Mouse (Mus musculus) ES-E14 (cell line): Measurements from ENCODE around the gene Acoxl. TPM values are rescaled to one million over a fixed set of nuclear protein-coding genes. Genes with fewer than 3 reads are reported as not detected.

Source experiments
- DNase-seq: peaks from one replicate; pipeline ENCODE4 v3.0.0-alpha.2; 2013; ENCODE audit warnings: low read depth, low spot score
- H3K27ac ChIP-seq: 2 replicates; pipeline ENCODE4 v1.5.1; 2012; ENCODE audit warnings: low read depth, mild to moderate bottlenecking, low read length, moderate library complexity, mixed read lengths; ENCODE audit not compliant: poor library complexity, insufficient read depth, severe bottlenecking
- H3K36me3 ChIP-seq: 2 replicates; pipeline ENCODE4 v1.6.1; 2012; ENCODE audit warnings: mild to moderate bottlenecking, low read length, moderate library complexity, mixed read lengths; ENCODE audit not compliant: control insufficient read depth, poor library complexity, insufficient read depth, severe bottlenecking
- H3K4me1 ChIP-seq, 2 experiments: fragments of 150-350 bp in 1 of 2; sonication (generic) in 1 of 2; 2 replicates each; pipeline ENCODE4 v1.6.1; 2012; ENCODE audit warnings: low read length in 2 of 2, mild to moderate bottlenecking in 1 of 2, mixed read lengths in 1 of 2; ENCODE audit not compliant: control insufficient read depth in 2 of 2, insufficient read depth in 2 of 2, poor library complexity in 1 of 2
- H3K4me3 ChIP-seq, 2 experiments: fragments of 150-350 bp in 1 of 2; sonication (generic) in 1 of 2; 2 replicates each; pipeline ENCODE4 v1.5.1; 2012; ENCODE audit warnings: low read length in 2 of 2, low read depth in 1 of 2, mild to moderate bottlenecking in 1 of 2, mixed read lengths in 1 of 2; ENCODE audit not compliant: insufficient read depth in 1 of 2, poor library complexity in 1 of 2, severe bottlenecking in 1 of 2
- H3K9ac ChIP-seq: 2 replicates; pipeline ENCODE4 v1.6.1; 2012; ENCODE audit warnings: low read depth, mild to moderate bottlenecking, low read length, mixed read lengths; ENCODE audit not compliant: poor library complexity, insufficient read depth, severe bottlenecking
- H3K9me3 ChIP-seq: fragments of 150-350 bp; sonication (generic); 2 replicates; pipeline ENCODE4 v1.6.1; 2012; ENCODE audit warnings: low read depth, mild to moderate bottlenecking, low read length; ENCODE audit not compliant: control insufficient read depth, insufficient read depth
- CHD2 ChIP-seq: IDR thresholded peaks from 2 replicates; pipeline ENCODE4 v1.6.1; 2014; ENCODE audit warnings: mild to moderate bottlenecking, low read depth, low read length, inconsistent platforms
- HCFC1 ChIP-seq: IDR thresholded peaks from 2 replicates; pipeline ENCODE4 v1.6.1; 2012; ENCODE audit warnings: low read length, inconsistent platforms, borderline replicate concordance; ENCODE audit not compliant: insufficient read depth
- MAFK ChIP-seq: IDR thresholded peaks from 2 replicates; pipeline ENCODE4 v1.6.1; 2014; ENCODE audit warnings: mild to moderate bottlenecking, low read depth, low read length, inconsistent platforms; ENCODE audit not compliant: insufficient read depth
- ZC3H11A ChIP-seq: IDR thresholded peaks from 2 replicates; pipeline ENCODE4 v1.6.1; 2012; ENCODE audit warnings: low read depth, mild to moderate bottlenecking, inconsistent platforms, low read length, borderline replicate concordance
- ZNF384 ChIP-seq: IDR thresholded peaks from 2 replicates; pipeline ENCODE4 v1.6.1; 2012; ENCODE audit warnings: low read depth, low read length, inconsistent platforms
- in situ Hi-C, 2 experiments: fragments of 600-800 bp; cut with MboI; formaldehyde crosslinking; loops; one replicate each; pipeline ENCODE4 v1.15.1; 2025; ENCODE audit warnings: low sequenced_read_pairs in 2 of 2, inconsistent platforms in 1 of 2; ENCODE audit not compliant: unreplicated experiment in 2 of 2
- total RNA-seq: library from RNA; depleted of rRNA; stranded (reverse); fragments of 300-350 nt; gene quantifications from 2 replicates; pipeline ENCODE4 v1.2.3, GENCODE M21; 2012

Acoxl gene
- total RNA-seq, 1 experiment = 0.98 TPM

GRCm38 (mm10) chr2:127831401-127832102, 7.1 kb upstream of the Acoxl start, which contains the start of gene Bub1:
Bub1 (minus strand) TSS chr2:127831865.
- H3K9me3 ChIP-seq = no peaks in the 10 kb centered on the region
- H3K27ac ChIP-seq = peak within 1 kb of the TSS; percentile 74
- H3K9ac ChIP-seq = peak within 1 kb of the TSS; percentile 97
- peak; percentile 89 for DNase-seq
- peaks cover 0 to 4% of the 10 kb centered on the region in 2 experiments; a peak in 1 of 4 replicates for H3K4me1 ChIP-seq
- in situ Hi-C loops = no loop called here
- TF ChIP-seq CHD2 = peak; percentile 74; the same call in 1 of the 2 replicates
- no peak for TF ChIP-seq ZC3H11A
- peak within 1 kb of the TSS; percentile 95 to 97 for H3K4me3 ChIP-seq
- peaks cover 4% of the 10 kb centered on the region; the same call in 1 of the 2 replicates for H3K36me3 ChIP-seq

DNA sequence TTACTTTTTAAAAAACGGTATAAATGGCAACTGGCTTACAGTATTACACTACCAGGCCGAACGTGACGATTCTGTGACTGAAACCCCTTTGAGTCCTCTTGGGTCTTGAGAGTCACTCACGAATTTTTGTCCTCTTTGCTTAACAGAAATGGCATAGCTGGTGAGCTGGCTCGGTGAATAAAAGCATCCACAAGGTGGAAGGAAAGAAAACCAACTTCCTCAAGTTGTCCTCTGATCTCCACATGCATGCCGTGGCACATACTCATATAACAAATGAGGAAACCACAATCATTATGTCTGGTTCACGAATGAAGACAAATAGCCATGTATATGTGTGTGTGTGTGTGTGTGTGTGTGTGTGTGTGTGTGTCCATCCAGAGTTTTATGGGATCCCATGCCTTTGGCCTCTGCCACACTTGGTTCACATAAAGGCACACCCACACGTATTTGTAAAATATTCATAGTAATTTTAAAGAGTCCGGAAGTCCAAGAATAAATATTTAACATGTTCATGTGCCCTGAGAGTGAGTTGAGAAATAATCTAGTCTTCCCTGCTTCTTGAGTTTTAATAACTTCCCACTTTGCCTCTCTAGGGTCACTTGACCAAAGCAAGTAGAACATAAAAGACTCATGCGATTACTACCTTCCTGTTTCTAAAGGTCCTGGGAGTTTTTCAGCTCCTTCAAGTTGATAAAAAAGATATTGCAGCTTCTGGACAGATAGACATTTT, 6.4 kb upstream of the Acoxl start:
- TF ChIP-seq CHD2 (no peak), HCFC1 (no peak), ZC3H11A (no peak), ZNF384 (no peak), MAFK (no peak)
- Histone ChIP-seq H3K4me1 (peaks cover 0 to 4% of the 10 kb centered on the region in 2 experiments; a peak in 1 of 4 replicates), H3K4me3 (peak overlapping the region in 1 of 2 experiments; percentile 97; a peak in 2 of 4 replicates), H3K36me3 (peaks cover 2% of the 10 kb centered on the region; the same call in 1 of the 2 replicates), H3K27ac (no peak overlapping the region), H3K9ac (no peak overlapping the region), H3K9me3 (no peaks in the 10 kb centered on the region)
- no peak for DNase-seq
- in situ Hi-C loops = no loop called here

DNA sequence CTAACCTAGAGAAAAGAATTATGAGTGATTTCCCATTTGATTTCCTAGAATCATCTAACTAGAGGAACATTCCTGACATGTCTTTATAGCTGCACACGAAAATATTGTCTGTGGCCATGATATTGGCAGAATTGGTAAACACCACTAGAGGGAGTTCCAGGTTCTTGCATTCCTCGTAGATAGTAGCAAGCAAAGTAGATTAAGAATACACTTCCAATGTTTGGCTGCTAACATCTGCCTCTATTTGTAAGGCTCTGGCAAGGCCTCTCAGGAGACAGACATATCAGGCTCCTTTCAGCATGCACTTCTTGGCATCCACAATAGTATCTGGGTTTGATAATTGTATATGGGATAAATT, 5.9 kb upstream of the Acoxl start:
- no peak overlapping the region for H3K4me3 ChIP-seq
- TF ChIP-seq MAFK = no peak
- no peak for TF ChIP-seq CHD2
- TF ChIP-seq ZC3H11A = no peak
- TF ChIP-seq HCFC1 = no peak
- no peak for TF ChIP-seq ZNF384
- peaks cover 0 to 4% of the 10 kb centered on the region in 2 experiments; a peak in 1 of 4 replicates for H3K4me1 ChIP-seq
- no peak overlapping the region for H3K9ac ChIP-seq
- peaks cover 2% of the 10 kb centered on the region; the same call in 1 of the 2 replicates for H3K36me3 ChIP-seq
- H3K27ac ChIP-seq = no peak overlapping the region
- peak; percentile 21 for DNase-seq
- in situ Hi-C loops = no loop called here
- H3K9me3 ChIP-seq = no peaks in the 10 kb centered on the region

DNA sequence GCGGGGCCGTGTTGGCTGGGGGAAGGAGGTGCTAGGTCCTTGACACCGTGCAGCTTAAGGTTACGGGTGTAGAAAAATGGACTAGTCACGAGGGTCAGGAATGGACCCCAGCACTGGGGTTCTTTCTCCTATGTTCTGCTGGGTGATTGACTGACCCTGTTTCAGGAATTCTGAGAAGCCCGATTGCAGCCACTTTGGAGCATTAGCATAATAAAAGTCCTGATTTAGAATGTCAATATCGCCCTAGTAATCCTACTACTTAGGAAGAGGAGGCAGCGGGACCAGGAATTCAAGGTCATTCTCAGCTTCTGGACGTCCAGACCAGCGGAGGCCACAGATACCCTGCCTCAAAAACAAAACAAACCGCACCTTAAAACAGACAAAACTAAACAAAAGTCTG, 749 bp downstream of the Acoxl start:
- H3K9me3 ChIP-seq = no peaks in the 10 kb centered on the region
- in situ Hi-C loops = no loop called here
- peak overlapping the region; percentile 58 for H3K9ac ChIP-seq
- H3K27ac ChIP-seq = peak overlapping the region; percentile 78; the same call in 1 of the 2 replicates
- no peaks in the 10 kb centered on the region for H3K36me3 ChIP-seq
- TF ChIP-seq MAFK (0 out of 2 replicates have a peak, but pooled peaks have one; percentile 6), ZNF384 (no peak), CHD2 (peak; percentile 63; the same call in 1 of the 2 replicates), HCFC1 (peak; percentile 55; the same call in 1 of the 2 replicates)
- H3K4me1 ChIP-seq = peaks cover 10 to 19% of the 10 kb centered on the region in 2 experiments
- peak overlapping the region; percentile 37 to 54 for H3K4me3 ChIP-seq
- peak; percentile 45 for DNase-seq
